Mouse (Mus musculus) CH12.LX (cell line): ENCODE results near the gene 4921517D22Rik. TPM values are rescaled to one million over a fixed set of nuclear protein-coding genes. Genes with fewer than 3 reads are reported as not detected.
A peak's percentile ranks its signal among the peaks of the same experiment; 100 is the strongest.
"Not testable (repeated sequence)": the region's sequence is repeated elsewhere in the genome, so short reads cannot be mapped to it uniquely, and the experiment has no call there.

Source experiments
- DNase-seq: peaks from one replicate; pipeline ENCODE4 v3.0.0-alpha.2; 2013; ENCODE audit errors: extremely low read depth
- H3K27ac ChIP-seq: 2 replicates; pipeline ENCODE4 v1.5.1; 2012; ENCODE audit warnings: low read depth, mild to moderate bottlenecking, control low read depth, moderate library complexity; ENCODE audit not compliant: insufficient read depth
- H3K27me3 ChIP-seq: replicated peaks from 2 replicates; pipeline ENCODE3; 2012; ENCODE audit warnings: inconsistent platforms
- H3K36me3 ChIP-seq, 2 experiments: replicated peaks in 1 of 2; 2 replicates each; pipeline versions ENCODE3 to v1.6.1; 2012; ENCODE audit warnings: inconsistent platforms in 1 of 2, low read length in 1 of 2, mild to moderate bottlenecking in 1 of 2, mixed read lengths in 1 of 2, moderate library complexity in 1 of 2; ENCODE audit not compliant: control insufficient read depth in 1 of 2, insufficient read depth in 1 of 2
- H3K4me1 ChIP-seq, 2 experiments: 2 replicates each; pipeline ENCODE4 v1.6.1; 2012; ENCODE audit warnings: inconsistent platforms in 1 of 2, moderate library complexity in 1 of 2; ENCODE audit not compliant: insufficient read depth in 2 of 2, control insufficient read depth in 1 of 2
- H3K4me2 ChIP-seq: 2 replicates; pipeline ENCODE4 v1.6.1; 2012; ENCODE audit warnings: low read depth, mild to moderate bottlenecking, control low read depth; ENCODE audit not compliant: poor library complexity, insufficient read depth, severe bottlenecking
- H3K4me3 ChIP-seq, 3 experiments: fragments of 150-350 bp in 1 of 3; sonication (generic) in 1 of 3; replicated peaks in 1 of 3; 2 replicates each; pipeline versions ENCODE3 to v1.5.1; 2011 to 2012; ENCODE audit warnings: low read depth in 2 of 3, low read length in 2 of 3, mild to moderate bottlenecking in 2 of 3, moderate library complexity in 2 of 3, control low read depth in 1 of 3, improper control_type of control experiment in 1 of 3, inconsistent platforms in 1 of 3, mixed read lengths in 1 of 3; ENCODE audit not compliant: poor library complexity in 1 of 3
- H3K79me2 ChIP-seq: replicated peaks from 2 replicates; pipeline ENCODE4 v1.6.1; 2012; ENCODE audit warnings: mild to moderate bottlenecking, moderate library complexity; ENCODE audit not compliant: control insufficient read depth, poor library complexity, insufficient read depth, severe bottlenecking; ENCODE audit errors: extremely low read depth
- H3K9ac ChIP-seq: 2 replicates; pipeline ENCODE4 v1.6.1; 2012; ENCODE audit warnings: low read depth, mild to moderate bottlenecking, control low read depth, moderate library complexity; ENCODE audit not compliant: insufficient read depth
- H3K9me3 ChIP-seq: replicated peaks from 2 replicates; pipeline ENCODE3; 2012; ENCODE audit warnings: low read length, inconsistent platforms, mixed read lengths
- BHLHE40 ChIP-seq: IDR thresholded peaks from 2 replicates; pipeline ENCODE4 v1.6.1; 2011; ENCODE audit warnings: mild to moderate bottlenecking, low read depth, low read length, improper control_type of control experiment
- CHD1 ChIP-seq: IDR thresholded peaks from 2 replicates; pipeline ENCODE4 v1.6.1; 2012; ENCODE audit warnings: low read depth, low read length, improper control_type of control experiment, inconsistent platforms
- CHD2 ChIP-seq: IDR thresholded peaks from 2 replicates; pipeline ENCODE4 v1.6.1; 2011; ENCODE audit warnings: low read length, improper control_type of control experiment
- E2F4 ChIP-seq: IDR thresholded peaks from 2 replicates; pipeline ENCODE4 v1.6.1; 2011; ENCODE audit warnings: low read depth, low read length, improper control_type of control experiment; ENCODE audit not compliant: insufficient replicate concordance
- ETS1 ChIP-seq: conservative IDR thresholded peaks from 2 replicates; pipeline ENCODE4 v1.6.1; 2012; ENCODE audit warnings: low read depth, mild to moderate bottlenecking, inconsistent platforms, low read length, improper control_type of control experiment, moderate library complexity
- GABPA ChIP-seq: IDR thresholded peaks from 2 replicates; pipeline ENCODE4 v1.6.1; 2012; ENCODE audit warnings: low read depth, low read length, improper control_type of control experiment, inconsistent platforms; ENCODE audit not compliant: insufficient replicate concordance
- HCFC1 ChIP-seq: IDR thresholded peaks from 2 replicates; pipeline ENCODE4 v1.6.1; 2012; ENCODE audit warnings: low read depth, mild to moderate bottlenecking, inconsistent platforms, low read length, improper control_type of control experiment
- JUN ChIP-seq: IDR thresholded peaks from 2 replicates; pipeline ENCODE4 v1.6.1; 2011; ENCODE audit warnings: low read depth, mild to moderate bottlenecking, low read length, improper control_type of control experiment, moderate library complexity; ENCODE audit not compliant: insufficient read depth
- JUND ChIP-seq: conservative IDR thresholded peaks from 2 replicates; pipeline ENCODE4 v1.6.1; 2011; ENCODE audit warnings: low read depth, low read length, improper control_type of control experiment
- MAFK ChIP-seq: IDR thresholded peaks from 2 replicates; pipeline ENCODE4 v1.6.1; 2011; ENCODE audit warnings: low read length, improper control_type of control experiment; ENCODE audit not compliant: insufficient replicate concordance
- MXI1 ChIP-seq: IDR thresholded peaks from 2 replicates; pipeline ENCODE4 v1.6.1; 2011; ENCODE audit warnings: mild to moderate bottlenecking, low read depth, low read length, improper control_type of control experiment
- NELFE ChIP-seq: IDR thresholded peaks from 2 replicates; pipeline ENCODE4 v1.6.1; 2011; ENCODE audit warnings: low read depth, low read length, improper control_type of control experiment
- RCOR1 ChIP-seq: conservative IDR thresholded peaks from 2 replicates; pipeline ENCODE4 v1.6.1; 2012; ENCODE audit warnings: low read depth, mild to moderate bottlenecking, inconsistent platforms, low read length, improper control_type of control experiment
- TBP ChIP-seq: conservative IDR thresholded peaks from 2 replicates; pipeline ENCODE4 v1.6.1; 2011; ENCODE audit warnings: low read depth, low read length, improper control_type of control experiment
- UBTF ChIP-seq: IDR thresholded peaks from 2 replicates; pipeline ENCODE4 v1.6.1; 2012; ENCODE audit warnings: low read depth, mild to moderate bottlenecking, inconsistent platforms, low read length, improper control_type of control experiment, moderate library complexity
- ZC3H11A ChIP-seq: IDR thresholded peaks from 2 replicates; pipeline ENCODE4 v1.6.1; 2012; ENCODE audit warnings: low read depth, mild to moderate bottlenecking, inconsistent platforms, low read length, improper control_type of control experiment
- dilution Hi-C: fragments of 300-500 bp; cut with MboI; formaldehyde crosslinking; loops from 2 replicates; pipeline ENCODE4 v1.14.3; 2020; ENCODE audit warnings: low sequenced_read_pairs; ENCODE audit not compliant: extremely low pct_unique_long_range_greater_than_20kb, extremely low pct_ligation_motif_present
- in situ Hi-C: fragments of 300-500 bp; cut with MboI; formaldehyde crosslinking; loops from 3 replicates; pipeline ENCODE4 v1.14.3; 2019; ENCODE audit warnings: low sequenced_read_pairs, low pct_ligation_motif_present, low pct_unique_long_range_greater_than_20kb, mixed read lengths
- polyA plus RNA-seq: library from polyadenylated mRNA; unstranded; fragments of >175 nt; gene quantifications from 2 replicates; pipeline ENCODE4 v1.2.1, GENCODE M21; 2012; ENCODE audit warnings: low read depth; ENCODE audit not compliant: insufficient read length
- total RNA-seq, 2 experiments: library from RNA; depleted of rRNA; stranded (reverse); fragments of 300-350 nt in 1 of 2; fragments of >200 nt in 1 of 2; gene quantifications; 2 replicates each; pipeline ENCODE4 v1.2.3; 2012 to 2014

Gene 4921517D22Rik
- total and polyA plus RNA-seq, 3 experiments: not detected

- Histone ChIP-seq H3K4me1 (peaks cover 3 to 6% of the 10 kb centered on the region in 2 experiments; a peak in 3 of 4 replicates), H3K4me3 (no peak overlapping the region), H3K36me3 (no peaks in the 10 kb centered on the region), H3K27me3 (peaks cover 17% of the 10 kb centered on the region), H3K79me2 (no peaks in the 10 kb centered on the region), H3K9me3 (no peaks in the 10 kb centered on the region), H3K4me2 (no peak overlapping the region), H3K27ac (no peak overlapping the region), H3K9ac (no peak overlapping the region)
- TF ChIP-seq E2F4 (no peak), MXI1 (no peak), CHD2 (0 out of 2 replicates have a peak, but pooled peaks have one; percentile 41), GABPA (no peak), CHD1 (no peak), BHLHE40 (peak; percentile 44; the same call in 1 of the 2 replicates)
- in situ Hi-C loops (no loop called here), dilution Hi-C loops (no loop called here)
- no peak for DNase-seq
Measured at GRCm38 (mm10) chr13:59704562-59704961, 10.7 kb upstream of the 4921517D22Rik start.

DNA sequence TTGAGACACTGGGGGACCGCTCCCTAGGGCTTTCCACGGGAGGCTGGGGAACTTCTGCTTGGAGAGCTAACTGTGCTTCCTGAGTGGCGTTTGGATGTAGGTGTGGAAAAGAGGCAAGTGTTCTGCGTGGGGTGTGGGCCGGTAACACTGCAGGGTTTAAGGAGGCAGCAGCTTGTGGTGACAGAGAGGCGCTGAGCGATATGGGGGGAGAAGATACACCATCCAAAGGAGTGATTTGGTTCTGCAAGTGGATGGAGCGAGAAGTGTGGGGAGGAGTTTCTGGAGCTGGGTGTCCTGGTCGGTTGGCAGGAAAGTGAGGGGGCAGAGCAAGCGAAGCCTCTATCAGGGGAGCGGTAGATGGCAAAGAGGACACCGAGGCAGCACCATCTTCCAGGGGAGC, 9.6 kb upstream of the 4921517D22Rik start:
- no peak for TF ChIP-seq JUN
- TF ChIP-seq CHD2: no peak
- no peak for TF ChIP-seq TBP
- TF ChIP-seq JUND: no peak
- TF ChIP-seq ETS1: no peak
- no peak for TF ChIP-seq NELFE
- no peak for TF ChIP-seq BHLHE40
- no peak for TF ChIP-seq RCOR1
- TF ChIP-seq HCFC1: no peak
- no peak for TF ChIP-seq E2F4
- TF ChIP-seq MAFK: no peak
- no peak for TF ChIP-seq UBTF
- TF ChIP-seq CHD1: no peak
- no peak for TF ChIP-seq ZC3H11A
- TF ChIP-seq, all 38 proteins: peak for 0
- DNase-seq: no peak
- H3K79me2 ChIP-seq: no peaks in the 10 kb centered on the region
- H3K9ac ChIP-seq: no peak overlapping the region
- no peak overlapping the region for H3K4me2 ChIP-seq
- H3K9me3 ChIP-seq: no peaks in the 10 kb centered on the region
- no peak overlapping the region for H3K4me3 ChIP-seq
- H3K27ac ChIP-seq: no peak overlapping the region
- in situ Hi-C loops: no loop called here
- H3K36me3 ChIP-seq: no peaks in the 10 kb centered on the region
- dilution Hi-C loops: no loop called here
- peaks cover 3 to 6% of the 10 kb centered on the region in 2 experiments; a peak in 3 of 4 replicates for H3K4me1 ChIP-seq
- peaks cover 17% of the 10 kb centered on the region for H3K27me3 ChIP-seq

DNA sequence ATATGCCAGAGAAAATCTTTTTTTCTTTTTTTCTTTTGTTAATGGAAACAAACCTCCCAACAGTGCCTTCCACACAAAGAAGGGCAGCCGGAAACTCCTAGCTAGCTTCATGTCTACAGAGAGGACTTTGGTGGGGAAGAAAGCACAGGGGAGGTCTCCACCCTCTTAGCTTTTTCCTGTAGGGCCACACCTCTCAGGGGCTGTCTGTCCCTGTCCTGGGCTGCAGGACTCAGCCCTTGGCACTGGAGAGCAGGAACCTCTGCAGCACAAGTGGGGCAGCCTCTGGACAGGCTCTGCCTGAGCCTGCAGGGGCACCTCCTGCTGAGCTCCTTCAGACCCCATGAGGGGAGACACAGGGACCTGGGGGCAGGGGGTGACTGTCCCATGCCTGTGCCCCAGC, 6.2 kb upstream of the 4921517D22Rik start:
- H3K79me2 ChIP-seq, H3K4me3 ChIP-seq, H3K9ac ChIP-seq, H3K36me3 ChIP-seq, H3K9me3 ChIP-seq, in situ Hi-C loops, dilution Hi-C loops, H3K4me1 ChIP-seq, H3K27ac ChIP-seq, DNase-seq, H3K4me2 ChIP-seq: not testable (repeated sequence)
- H3K27me3 ChIP-seq: peaks cover 17% of the 10 kb centered on the region
